Mouse (Mus musculus) kidney, postnatal 0 days (tissue): ENCODE measurements around the gene Gm17334. TPM values are rescaled to one million over a fixed set of nuclear protein-coding genes. Genes with fewer than 3 reads are reported as not detected.

Source experiments
- ATAC-seq: fragments of 200-750 bp; cut with Nextera tagmentation; replicated peaks from 2 replicates; pipeline ENCODE4 v1.8.0; 2017; ENCODE audit warnings: low read depth, moderate number of reproducible peaks, moderate TSS enrichment, moderate library complexity; ENCODE audit not compliant: low FRiP score
- DNase-seq: peaks from one replicate; pipeline ENCODE4 v3.0.0-alpha.2; 2016; ENCODE audit warnings: low spot score
- H3K27ac ChIP-seq: fragments of 300-500 bp; sonication (generic); 2 replicates; pipeline ENCODE4 v1.5.1; 2014; ENCODE audit warnings: mild to moderate bottlenecking
- H3K27me3 ChIP-seq: fragments of 300-500 bp; sonication (generic); 2 replicates; pipeline ENCODE4 v1.6.1; 2014; ENCODE audit warnings: low read length, mixed read lengths; ENCODE audit not compliant: insufficient read depth
- H3K36me3 ChIP-seq: fragments of 300-500 bp; sonication (generic); 2 replicates; pipeline ENCODE4 v1.6.1; 2014; ENCODE audit warnings: low read length, mixed read lengths; ENCODE audit not compliant: insufficient read depth
- H3K4me1 ChIP-seq: fragments of 300-500 bp; sonication (generic); replicated peaks from 2 replicates; pipeline ENCODE4 v1.6.1; 2014; ENCODE audit warnings: antibody characterized with exemption, low read length, mixed read lengths; ENCODE audit not compliant: insufficient read depth
- H3K4me2 ChIP-seq: fragments of 300-500 bp; sonication (generic); 2 replicates; pipeline ENCODE4 v1.6.1; 2014; ENCODE audit warnings: mild to moderate bottlenecking, low read length, moderate library complexity, mixed read lengths
- H3K4me3 ChIP-seq: fragments of 300-500 bp; sonication (generic); replicated peaks from 2 replicates; pipeline ENCODE4 v1.5.1; 2014; ENCODE audit warnings: low read depth, low read length
- H3K9ac ChIP-seq: fragments of 300-500 bp; sonication (generic); 2 replicates; pipeline ENCODE4 v1.6.1; 2014; ENCODE audit warnings: low read depth, low read length
- H3K9me3 ChIP-seq: fragments of 300-500 bp; sonication (generic); replicated peaks from 2 replicates; pipeline ENCODE4 v1.6.1; 2016; ENCODE audit warnings: low read length, inconsistent platforms, mixed read lengths
- CTCF ChIP-seq: IDR thresholded peaks from 2 replicates; pipeline ENCODE4 v1.5.1; 2016; ENCODE audit warnings: antibody characterized with exemption, low read depth, mild to moderate bottlenecking, moderate library complexity
- WGBS: fragments of 180-500 bp; shearing (Covaris S2); extraction: QIAGEN DNeasy Blood & Tissue Kit; methylation state at CpG from one replicate; pipeline ENCODE4 v1.1.7; 2014; 5-methylcytosine and 5-hydroxymethylcytosine counted together
- polyA plus RNA-seq: library from polyadenylated mRNA; unstranded; fragments of >200 nt; fragmentation: Nextera tagmentation; extraction: Ambion mirVana; gene quantifications from 2 replicates; pipeline ENCODE4 v1.2.1, GENCODE M21; 2015

Gm17334 gene
- polyA plus RNA-seq, 1 experiment from 2014 or later, result 0.21 TPM

DNA sequence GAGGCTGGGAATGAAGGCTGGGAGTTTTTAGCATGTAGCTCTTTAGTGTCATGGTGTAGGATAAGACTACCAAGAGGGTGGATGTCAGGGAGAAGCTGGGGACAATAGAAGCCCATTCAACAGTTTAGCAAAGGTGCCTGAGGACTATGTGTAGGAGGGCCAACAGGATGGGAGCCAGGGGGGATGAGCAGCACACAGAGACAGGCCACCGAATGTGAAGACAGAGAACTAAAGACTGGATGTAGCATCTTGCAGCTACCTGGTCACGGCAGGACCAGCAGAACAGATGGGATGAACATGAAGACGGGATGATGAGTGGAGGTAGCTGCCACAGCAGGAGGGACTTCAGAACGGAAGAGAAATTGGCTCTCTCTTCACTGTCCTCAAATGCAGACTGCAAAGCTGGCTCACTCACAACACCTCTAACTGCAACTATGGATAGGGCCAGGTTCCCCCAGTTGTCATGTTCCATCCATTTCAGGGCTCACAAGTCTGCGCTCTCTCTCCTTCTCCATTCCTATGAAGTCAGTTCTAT lies 43.9 kb upstream of the Gm17334 start:
- ATAC-seq (no peak), DNase-seq (no peak)

GRCm38 (mm10) chr11:53814810-53815209 lies 41.8 kb upstream of the Gm17334 start:
- 58% methylated on average over 3 of the region's 3 CpGs for WGBS
- Histone ChIP-seq H3K4me3 (no peak overlapping the region), H3K9ac (no peak overlapping the region), H3K36me3 (no peaks in the 10 kb centered on the region), H3K4me2 (no peak overlapping the region), H3K9me3 (no peaks in the 10 kb centered on the region), H3K27ac (no peak overlapping the region), H3K4me1 (no peaks in the 10 kb centered on the region), H3K27me3 (no peaks in the 10 kb centered on the region)
- ATAC-seq (no peak), DNase-seq (no peak)
- TF ChIP-seq CTCF, result no peak

More for the DNA sequence above, 43.9 kb upstream of the Gm17334 start:
- Histone ChIP-seq H3K9ac (no peak overlapping the region), H3K27ac (no peak overlapping the region), H3K27me3 (no peaks in the 10 kb centered on the region), H3K4me1 (no peaks in the 10 kb centered on the region), H3K36me3 (no peaks in the 10 kb centered on the region), H3K4me3 (no peak overlapping the region), H3K9me3 (no peaks in the 10 kb centered on the region), H3K4me2 (no peak overlapping the region)
- TF ChIP-seq CTCF, result no peak
- WGBS, result 92% methylated on average over 5 of the region's 5 CpGs

GRCm38 (mm10) chr11:53813001-53813868 lies 40.2 kb upstream of the Gm17334 start:
- no peak overlapping the region for H3K4me3 ChIP-seq
- no peak for TF ChIP-seq CTCF
- no peaks in the 10 kb centered on the region for H3K9me3 ChIP-seq
- H3K27ac ChIP-seq, result no peak overlapping the region
- DNase-seq, result no peak
- H3K4me1 ChIP-seq, result no peaks in the 10 kb centered on the region
- no peaks in the 10 kb centered on the region for H3K27me3 ChIP-seq
- no peak overlapping the region for H3K4me2 ChIP-seq
- no peak for ATAC-seq
- no peaks in the 10 kb centered on the region for H3K36me3 ChIP-seq
- H3K9ac ChIP-seq, result no peak overlapping the region
- 68% methylated on average over 16 of the region's 16 CpGs for WGBS

DNA sequence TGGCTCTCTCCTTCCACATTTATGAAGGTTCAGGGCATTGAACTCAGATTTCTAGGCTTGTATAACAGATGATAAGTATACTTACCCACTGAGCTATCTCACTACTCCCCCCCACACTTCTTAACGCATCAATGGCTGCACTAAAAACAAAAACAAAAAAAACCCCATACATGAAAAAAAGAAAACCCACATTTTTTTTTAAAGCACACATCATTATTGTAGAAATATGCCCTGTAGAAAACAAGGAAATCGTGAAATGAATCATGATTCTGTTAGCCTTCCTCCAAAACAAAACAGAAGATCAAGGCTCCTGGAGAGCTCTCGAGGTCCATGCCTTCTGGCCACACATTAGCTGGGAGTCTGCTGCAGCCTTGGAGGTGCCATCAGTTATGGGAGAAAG lies 38.3 kb upstream of the Gm17334 start:
- Histone ChIP-seq H3K9me3 (no peaks in the 10 kb centered on the region), H3K4me1 (no peaks in the 10 kb centered on the region), H3K27me3 (no peaks in the 10 kb centered on the region), H3K4me3 (no peak overlapping the region), H3K9ac (no peak overlapping the region), H3K4me2 (no peak overlapping the region), H3K36me3 (no peaks in the 10 kb centered on the region), H3K27ac (no peak overlapping the region)
- DNase-seq (no peak), ATAC-seq (no peak)
- TF ChIP-seq CTCF, result no peak
- WGBS, result 68% methylated on average over 3 of the region's 3 CpGs

GRCm38 (mm10) chr11:53810749-53811148 lies 37.8 kb upstream of the Gm17334 start:
- no peaks in the 10 kb centered on the region for H3K9me3 ChIP-seq
- no peaks in the 10 kb centered on the region for H3K4me1 ChIP-seq
- ATAC-seq (no peak), DNase-seq (no peak)
- no peak for TF ChIP-seq CTCF
- H3K9ac ChIP-seq, result no peak overlapping the region
- H3K4me2 ChIP-seq, result no peak overlapping the region
- no peaks in the 10 kb centered on the region for H3K27me3 ChIP-seq
- no peak overlapping the region for H3K4me3 ChIP-seq
- H3K27ac ChIP-seq, result no peak overlapping the region
- WGBS, result 54% methylated on average over 2 of the region's 2 CpGs
- no peaks in the 10 kb centered on the region for H3K36me3 ChIP-seq

GRCm38 (mm10) chr11:53810156-53810555 lies 37.2 kb upstream of the Gm17334 start:
- TF ChIP-seq CTCF, result no peak
- 70% methylated on average over 5 of the region's 5 CpGs for WGBS
- Histone ChIP-seq H3K27ac (no peak overlapping the region), H3K4me3 (no peak overlapping the region), H3K9me3 (no peaks in the 10 kb centered on the region), H3K4me1 (no peaks in the 10 kb centered on the region), H3K9ac (no peak overlapping the region), H3K36me3 (no peaks in the 10 kb centered on the region), H3K4me2 (no peak overlapping the region), H3K27me3 (no peaks in the 10 kb centered on the region)
- DNase-seq, result no peak
- ATAC-seq, result no peak
